Mouse (Mus musculus): ENCODE measurements around the gene Supt6. TPM values are rescaled to one million over a fixed set of nuclear protein-coding genes. Genes with fewer than 3 reads are reported as not detected.

The Supt6 gene
- polyA plus RNA-seq, 1 experiment from 2014 or later, result 27.9 TPM

DNA sequence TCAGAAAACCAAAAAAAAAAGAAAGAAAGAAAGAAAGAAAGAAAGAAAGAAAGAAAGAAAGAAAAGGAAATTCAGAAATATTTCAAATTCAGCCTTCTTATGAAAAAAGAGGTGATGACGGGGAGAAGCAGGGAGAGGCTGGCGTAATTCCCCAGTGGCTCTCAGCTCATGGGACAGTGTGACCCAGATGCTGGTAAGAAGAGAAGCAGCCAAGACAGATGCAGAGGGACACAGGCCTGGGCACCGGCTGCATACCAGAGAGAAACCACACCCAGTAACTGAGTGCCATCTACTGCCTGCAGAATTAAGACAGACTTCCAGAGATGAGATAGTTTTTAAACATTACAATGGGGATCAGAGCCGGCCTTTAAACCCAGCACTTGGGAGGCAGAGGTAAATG, 22.2 kb downstream of the Supt6 start:
- Histone ChIP-seq H3K36me3 (ENCODE audit: insufficient read depth) (peaks cover 95% of the 10 kb centered on the region), H3K27ac (ENCODE audit: low read depth) (no peak overlapping the region), H3K4me1 (ENCODE audit: insufficient read depth) (no peaks in the 10 kb centered on the region), H3K4me3 (ENCODE audit: low read depth, low read length) (no peak overlapping the region), H3K27me3 (ENCODE audit: insufficient read depth, low read length) (no peaks in the 10 kb centered on the region), H3K9me3 (ENCODE audit: low read depth, low read length) (no peaks in the 10 kb centered on the region), H3K9ac (no peak overlapping the region), H3K4me2 (no peak overlapping the region)
- DNase-seq (no peak), ATAC-seq (ENCODE audit: insufficient read depth) (no peak)
- 95% methylated on average over 4 of the region's 4 CpGs for WGBS
- no peak for TF ChIP-seq CTCF (IDR thresholded peaks at IDR 0.05; ENCODE audit: low read depth)

DNA sequence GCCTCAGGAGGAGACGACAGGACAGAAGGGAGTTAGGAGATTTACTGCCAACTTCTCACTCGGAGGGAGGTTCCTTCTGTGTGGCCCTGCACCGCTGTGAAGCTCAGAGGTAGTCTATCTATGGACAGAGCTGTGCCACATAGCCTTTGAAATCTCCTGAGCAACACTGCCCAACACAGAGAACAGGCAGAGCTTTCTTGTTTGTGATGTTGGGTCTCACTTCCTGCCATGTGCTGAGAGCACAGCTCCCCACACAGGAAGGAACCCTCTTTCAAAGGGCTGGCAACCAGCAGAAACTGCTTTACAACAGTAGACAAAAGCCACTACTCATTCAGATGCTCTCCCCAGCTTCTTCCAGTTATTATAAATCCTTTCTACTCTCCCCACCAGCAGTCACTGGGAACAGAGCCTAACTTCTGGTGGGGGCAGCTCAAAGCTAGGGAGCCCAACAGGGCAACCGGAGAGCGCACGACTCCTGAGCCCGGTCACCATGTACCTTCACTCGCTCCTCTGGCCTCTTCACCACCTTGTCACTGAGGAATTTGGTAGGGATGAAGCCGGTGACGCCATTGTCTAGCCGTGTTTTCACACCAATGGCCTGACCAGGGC, 30.0 kb downstream of the Supt6 start:
- H3K27me3 ChIP-seq (ENCODE audit: insufficient read depth, low read length), result no peaks in the 10 kb centered on the region
- no peaks in the 10 kb centered on the region for H3K9me3 ChIP-seq (ENCODE audit: low read depth, low read length)
- H3K36me3 ChIP-seq (ENCODE audit: insufficient read depth), result peaks cover 98% of the 10 kb centered on the region
- ATAC-seq (ENCODE audit: insufficient read depth) (no peak), DNase-seq (no peak)
- no peak overlapping the region for H3K4me3 ChIP-seq (ENCODE audit: low read depth, low read length)
- WGBS, result 89% methylated on average over 11 of the region's 11 CpGs
- no peak for TF ChIP-seq CTCF (IDR thresholded peaks at IDR 0.05; ENCODE audit: low read depth)
- H3K27ac ChIP-seq (ENCODE audit: low read depth), result no peak overlapping the region
- no peak overlapping the region for H3K4me2 ChIP-seq
- H3K4me1 ChIP-seq (ENCODE audit: insufficient read depth), result no peaks in the 10 kb centered on the region
- H3K9ac ChIP-seq, result no peak overlapping the region

DNA sequence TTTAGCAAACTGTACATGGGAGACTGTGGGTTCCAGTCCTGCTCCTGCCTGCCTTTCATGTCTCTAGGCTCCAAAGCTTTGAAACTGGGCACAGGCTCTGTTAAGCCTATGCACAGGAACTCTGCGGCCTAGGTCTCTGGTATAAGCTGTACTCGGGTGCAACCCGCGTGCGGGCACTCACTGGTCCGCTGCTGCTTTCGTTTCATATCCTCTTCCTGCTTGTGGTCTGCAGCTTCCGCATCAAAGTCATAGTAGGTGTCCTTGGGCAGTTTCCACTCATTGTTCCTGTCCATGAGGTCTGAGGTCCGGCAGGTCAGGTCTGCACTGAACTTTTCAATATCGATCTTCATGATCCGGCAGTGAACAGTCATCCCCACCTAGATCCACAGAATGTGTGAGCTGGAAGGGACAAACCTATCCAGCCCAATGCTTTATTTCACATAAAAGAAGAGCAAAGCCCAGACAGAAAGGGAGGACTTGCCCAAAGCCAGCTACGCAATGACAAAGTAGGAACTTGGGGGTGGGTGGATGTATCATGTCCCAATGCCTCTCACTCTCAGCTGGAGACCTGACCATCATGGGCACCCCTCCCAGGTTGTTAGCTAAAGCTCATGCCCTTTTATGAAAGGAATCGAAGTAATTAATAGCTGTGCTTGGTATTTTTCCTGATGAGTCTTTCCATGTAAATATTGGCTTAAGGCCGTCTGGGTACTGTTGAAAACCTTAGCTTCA, 32.5 kb downstream of the Supt6 start:
- Histone ChIP-seq H3K27ac (ENCODE audit: low read depth) (no peak overlapping the region), H3K9me3 (ENCODE audit: low read depth, low read length) (no peaks in the 10 kb centered on the region), H3K4me3 (ENCODE audit: low read depth, low read length) (no peak overlapping the region), H3K9ac (no peak overlapping the region), H3K27me3 (ENCODE audit: insufficient read depth, low read length) (no peaks in the 10 kb centered on the region), H3K4me2 (no peak overlapping the region), H3K4me1 (ENCODE audit: insufficient read depth) (no peaks in the 10 kb centered on the region), H3K36me3 (ENCODE audit: insufficient read depth) (peaks cover 99% of the 10 kb centered on the region)
- ATAC-seq (ENCODE audit: insufficient read depth) (no peak), DNase-seq (no peak)
- WGBS, result 90% methylated on average over 14 of the region's 14 CpGs
- TF ChIP-seq CTCF (IDR thresholded peaks at IDR 0.05; ENCODE audit: low read depth), result no peak

DNA sequence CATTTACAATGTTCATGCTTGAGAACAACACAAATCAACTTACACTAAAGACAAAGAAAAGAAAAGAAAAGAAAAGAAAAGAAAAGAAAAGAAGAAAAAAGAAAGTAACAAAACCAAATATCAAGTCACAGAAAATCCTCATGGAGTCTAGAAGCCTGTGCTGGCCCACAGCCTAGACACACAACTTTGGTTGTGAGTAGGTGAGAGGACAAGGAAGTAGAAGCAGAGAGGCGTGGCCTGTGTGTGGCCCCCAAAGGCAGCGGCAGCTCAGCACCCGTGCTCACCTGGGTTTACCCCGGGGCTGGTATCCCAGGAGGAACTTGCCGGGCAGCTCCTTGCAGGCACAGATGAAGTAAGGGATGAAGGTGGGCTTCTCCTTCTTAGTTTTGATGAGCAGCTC, 34.3 kb downstream of the Supt6 start:
- TF ChIP-seq CTCF (IDR thresholded peaks at IDR 0.05; ENCODE audit: low read depth), result no peak
- 86% methylated on average over 5 of the region's 5 CpGs for WGBS

GRCm38 (mm10) chr11:78210615-78211014, 35.2 kb downstream of the Supt6 start:
- ATAC-seq (ENCODE audit: insufficient read depth) (no peak), DNase-seq (no peak)
- Histone ChIP-seq H3K36me3 (ENCODE audit: insufficient read depth) (peaks cover 100% of the 10 kb centered on the region), H3K27me3 (ENCODE audit: insufficient read depth, low read length) (no peaks in the 10 kb centered on the region), H3K9me3 (ENCODE audit: low read depth, low read length) (no peaks in the 10 kb centered on the region), H3K4me3 (ENCODE audit: low read depth, low read length) (no peak overlapping the region), H3K4me1 (ENCODE audit: insufficient read depth) (no peaks in the 10 kb centered on the region), H3K9ac (no peak overlapping the region), H3K27ac (ENCODE audit: low read depth) (no peak overlapping the region), H3K4me2 (no peak overlapping the region)
- 40% methylated on average over 7 of the region's 7 CpGs for WGBS
- TF ChIP-seq CTCF (IDR thresholded peaks at IDR 0.05; ENCODE audit: low read depth), result no peak

More for the DNA sequence above, 34.3 kb downstream of the Supt6 start:
- no peaks in the 10 kb centered on the region for H3K4me1 ChIP-seq (ENCODE audit: insufficient read depth)
- no peak overlapping the region for H3K27ac ChIP-seq (ENCODE audit: low read depth)
- no peaks in the 10 kb centered on the region for H3K27me3 ChIP-seq (ENCODE audit: insufficient read depth, low read length)
- DNase-seq (no peak), ATAC-seq (ENCODE audit: insufficient read depth) (no peak)
- H3K4me2 ChIP-seq, result no peak overlapping the region
- no peak overlapping the region for H3K4me3 ChIP-seq (ENCODE audit: low read depth, low read length)
- H3K9ac ChIP-seq, result no peak overlapping the region
- no peaks in the 10 kb centered on the region for H3K9me3 ChIP-seq (ENCODE audit: low read depth, low read length)
- peaks cover 100% of the 10 kb centered on the region for H3K36me3 ChIP-seq (ENCODE audit: insufficient read depth)

GRCm38 (mm10) chr11:78209886-78210285, 35.9 kb downstream of the Supt6 start:
- ATAC-seq (ENCODE audit: insufficient read depth) (no peak), DNase-seq (no peak)
- Histone ChIP-seq H3K36me3 (ENCODE audit: insufficient read depth) (peaks cover 99% of the 10 kb centered on the region), H3K4me3 (ENCODE audit: low read depth, low read length) (no peak overlapping the region), H3K4me2 (no peak overlapping the region), H3K27me3 (ENCODE audit: insufficient read depth, low read length) (no peaks in the 10 kb centered on the region), H3K9ac (no peak overlapping the region), H3K4me1 (ENCODE audit: insufficient read depth) (no peaks in the 10 kb centered on the region), H3K9me3 (ENCODE audit: low read depth, low read length) (no peaks in the 10 kb centered on the region), H3K27ac (ENCODE audit: low read depth) (no peak overlapping the region)
- TF ChIP-seq CTCF (IDR thresholded peaks at IDR 0.05; ENCODE audit: low read depth), result no peak
- 75% methylated on average over 6 of the region's 6 CpGs for WGBS

DNA sequence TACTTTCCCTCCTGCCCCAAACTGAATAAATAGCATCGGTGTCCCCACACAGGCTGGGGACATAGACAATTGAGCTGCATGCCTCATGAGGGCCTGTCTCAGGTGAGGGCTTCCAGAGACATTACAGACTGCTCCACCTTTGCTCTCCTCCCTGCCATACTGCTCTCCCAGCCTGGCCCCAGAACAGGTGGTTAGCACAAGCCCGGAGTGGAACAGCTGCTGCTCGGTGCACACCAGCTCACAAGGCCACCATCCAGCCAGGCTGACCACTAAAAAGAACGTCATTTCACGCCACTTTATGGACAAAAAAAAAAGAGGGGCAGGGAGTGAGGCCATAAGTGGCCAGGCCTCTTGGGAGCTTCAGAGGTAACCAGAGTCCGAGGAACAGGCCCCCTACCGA, 38.6 kb downstream of the Supt6 start:
- DNase-seq (no peak), ATAC-seq (ENCODE audit: insufficient read depth) (no peak)
- no peak for TF ChIP-seq CTCF (IDR thresholded peaks at IDR 0.05; ENCODE audit: low read depth)
- Histone ChIP-seq H3K36me3 (ENCODE audit: insufficient read depth) (peaks cover 86% of the 10 kb centered on the region), H3K9ac (no peak overlapping the region), H3K27ac (ENCODE audit: low read depth) (no peak overlapping the region), H3K4me2 (no peak overlapping the region), H3K9me3 (ENCODE audit: low read depth, low read length) (no peaks in the 10 kb centered on the region), H3K4me1 (ENCODE audit: insufficient read depth) (no peaks in the 10 kb centered on the region), H3K4me3 (ENCODE audit: low read depth, low read length) (no peak overlapping the region), H3K27me3 (ENCODE audit: insufficient read depth, low read length) (no peaks in the 10 kb centered on the region)
- WGBS, result 83% methylated on average over 7 of the region's 7 CpGs

Data from lung, embryonic 14.5 days (tissue).